Mouse (Mus musculus) monocyte, adult 2 months (primary cell): ENCODE measurements around the gene Git2.

Source experiments
- DNase-seq, 2 experiments: peaks; one replicate each; pipeline ENCODE4 v3.0.0; 2022; ENCODE audit warnings: low spot score in 2 of 2, low read depth in 1 of 2

Git2 gene

GRCm38 (mm10) chr5:114764812-114765735 lies 10.2 kb downstream of the Git2 start:
- no peak for DNase-seq

GRCm38 (mm10) chr5:114761980-114762379 lies 13.3 kb downstream of the Git2 start:
- no peak for DNase-seq

GRCm38 (mm10) chr5:114759536-114760090 lies 15.7 kb downstream of the Git2 start:
- DNase-seq, result no peak

- DNase-seq, result no peak
Measured at GRCm38 (mm10) chr5:114753384-114753783, 21.9 kb downstream of the Git2 start.

GRCm38 (mm10) chr5:114752397-114752796 lies 22.9 kb downstream of the Git2 start:
- no peak for DNase-seq

DNA sequence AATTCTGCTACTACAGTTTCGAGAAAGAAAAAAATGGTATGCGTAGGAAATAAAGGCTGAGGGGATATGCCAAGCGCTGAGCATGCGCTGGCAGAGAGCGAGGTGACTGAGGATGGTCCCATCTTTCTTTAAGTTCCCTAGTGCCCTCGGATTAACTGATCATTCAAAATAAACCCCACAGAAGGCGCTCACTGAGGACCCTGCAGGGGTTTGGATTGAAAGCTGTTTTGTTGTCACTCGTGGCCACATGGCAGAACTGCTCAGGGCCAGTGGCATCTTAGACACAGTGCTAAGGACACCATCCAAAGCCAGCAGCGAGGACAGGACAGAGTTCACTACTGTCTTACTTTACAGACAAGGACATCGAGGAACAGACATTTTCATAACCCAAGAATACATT lies 25.0 kb downstream of the Git2 start:
- no peak for DNase-seq

- no peak for DNase-seq
Measured at GRCm38 (mm10) chr5:114747521-114747920, 27.8 kb downstream of the Git2 start.

- no peak for DNase-seq
Measured at GRCm38 (mm10) chr5:114746886-114747285, 28.4 kb downstream of the Git2 start.

GRCm38 (mm10) chr5:114745581-114745980 lies 29.7 kb downstream of the Git2 start:
- no peak for DNase-seq

DNA sequence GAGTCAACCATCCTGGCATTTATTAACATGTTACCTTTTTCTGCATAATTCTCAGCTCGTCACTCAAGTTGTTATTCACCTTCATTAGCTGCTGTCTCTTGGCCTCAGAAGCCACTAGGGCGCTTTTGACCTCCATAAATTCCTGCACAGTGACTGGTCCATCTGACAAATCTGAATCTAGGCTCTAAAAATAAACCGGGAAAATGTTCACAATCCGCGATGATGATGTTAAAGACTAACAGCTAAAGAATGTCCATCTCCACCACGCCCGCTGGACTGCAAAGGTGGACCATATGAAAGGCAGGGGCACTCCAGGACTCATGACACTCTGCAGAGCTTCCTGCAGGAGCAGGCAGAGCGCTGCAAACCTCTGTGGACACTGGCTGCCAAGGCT lies 31.6 kb downstream of the Git2 start:
- DNase-seq, result no peak

- no peak for DNase-seq
Measured at GRCm38 (mm10) chr5:114742998-114743696, 32.2 kb downstream of the Git2 start.

- no peak for DNase-seq
Measured at GRCm38 (mm10) chr5:114742572-114742971, 32.7 kb downstream of the Git2 start.

DNA sequence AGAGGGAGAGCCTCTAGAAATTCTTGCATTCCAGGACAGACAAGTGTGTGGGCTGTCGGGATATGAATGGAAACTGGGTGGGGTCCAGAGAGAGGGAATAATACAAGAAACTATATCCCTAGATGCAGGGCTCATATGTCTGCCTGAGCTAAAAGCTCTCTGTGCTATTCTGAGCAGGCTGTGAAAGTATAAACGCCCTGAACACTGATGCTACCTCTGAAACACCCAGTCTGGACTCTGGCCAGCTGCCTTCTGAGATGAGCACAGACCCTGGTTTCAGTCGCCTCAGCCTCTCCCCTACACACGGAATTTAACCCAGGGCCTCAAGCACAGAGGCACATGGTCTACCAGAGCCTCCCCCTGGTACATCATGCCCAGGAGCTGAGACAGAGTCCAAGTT lies 34.7 kb downstream of the Git2 start:
- DNase-seq, result no peak

GRCm38 (mm10) chr5:114738707-114739241 lies 36.5 kb downstream of the Git2 start:
- DNase-seq, result no peak

DNA sequence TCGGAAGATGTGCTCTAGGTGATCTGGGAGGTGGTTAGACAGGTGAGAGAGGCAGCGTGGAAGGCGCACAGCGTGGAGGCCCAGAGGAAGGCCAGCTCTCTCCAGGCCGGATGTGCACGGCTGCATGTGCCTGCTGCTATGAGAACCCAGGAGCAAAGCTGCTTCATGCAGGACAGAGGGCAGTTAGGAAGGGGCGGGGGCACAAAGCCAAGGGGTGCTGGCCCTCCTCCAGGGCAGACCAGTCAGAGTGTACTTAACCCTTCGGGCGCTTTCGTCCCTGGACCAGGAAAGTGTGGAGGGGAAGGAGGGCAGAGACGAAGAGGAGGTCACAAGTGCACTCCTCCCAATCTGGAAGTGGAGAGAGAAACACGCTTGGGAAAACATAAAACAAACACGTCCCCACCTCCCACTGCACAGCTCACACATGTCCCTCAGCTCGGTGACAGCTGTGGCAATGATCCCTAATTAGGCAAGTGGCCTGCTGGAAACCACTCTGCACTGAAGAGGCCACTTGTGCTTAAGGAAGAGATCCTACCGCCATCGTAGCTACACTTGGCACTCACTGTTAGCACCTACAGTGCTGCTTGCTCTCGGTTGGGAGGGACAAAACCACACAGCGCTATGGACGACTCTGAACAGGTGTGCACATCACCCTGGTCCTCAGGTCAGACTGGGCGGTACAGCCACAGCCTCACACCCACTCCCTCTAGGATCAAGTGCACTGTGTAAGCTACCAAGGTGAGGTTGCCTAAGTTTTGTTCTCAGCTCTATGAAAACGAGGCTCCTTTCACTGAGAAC lies 38.0 kb downstream of the Git2 start:
- DNase-seq, result no peak

GRCm38 (mm10) chr5:114733606-114734005 lies 41.7 kb downstream of the Git2 start:
- no peak for DNase-seq

DNA sequence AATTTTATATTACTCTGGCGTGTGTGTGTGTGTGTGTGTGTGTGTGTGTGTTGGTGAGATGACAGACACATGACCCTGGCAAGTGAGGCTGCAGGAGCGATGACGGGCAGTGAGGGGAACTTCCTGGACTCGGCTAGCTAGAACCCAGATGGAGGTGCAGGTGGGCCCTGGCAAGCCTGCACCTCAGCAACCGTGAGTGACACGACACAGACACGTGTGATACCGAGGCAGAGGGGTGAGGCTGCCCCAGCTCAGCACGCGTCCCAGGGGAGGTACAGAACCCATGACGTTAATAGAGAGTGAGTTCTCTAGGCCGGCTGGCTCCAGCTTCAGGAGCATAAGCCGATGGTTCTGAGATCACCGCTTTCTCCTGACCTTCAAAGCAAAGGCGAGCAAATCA lies 43.3 kb downstream of the Git2 start:
- DNase-seq, result no peak

DNA sequence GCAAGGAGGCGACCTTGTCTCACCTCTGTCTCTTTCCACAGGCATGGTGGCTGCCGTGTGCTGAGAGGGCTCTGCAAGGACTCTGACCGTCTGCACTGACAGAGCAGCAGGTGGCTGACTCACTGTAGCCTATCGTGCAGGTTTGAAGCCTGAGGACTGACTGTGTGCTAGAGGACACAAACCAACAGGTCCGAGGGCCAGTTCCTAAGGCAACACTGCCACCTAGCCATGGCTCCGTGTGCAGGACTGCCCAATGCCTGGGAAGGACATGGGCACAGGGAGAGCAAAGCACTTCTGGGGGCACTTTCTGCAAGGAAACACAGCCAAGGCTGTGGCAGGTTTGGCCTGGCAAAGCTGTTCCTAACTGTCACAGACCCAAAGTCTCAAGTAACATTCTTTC lies 43.8 kb downstream of the Git2 start:
- DNase-seq, result no peak

DNA sequence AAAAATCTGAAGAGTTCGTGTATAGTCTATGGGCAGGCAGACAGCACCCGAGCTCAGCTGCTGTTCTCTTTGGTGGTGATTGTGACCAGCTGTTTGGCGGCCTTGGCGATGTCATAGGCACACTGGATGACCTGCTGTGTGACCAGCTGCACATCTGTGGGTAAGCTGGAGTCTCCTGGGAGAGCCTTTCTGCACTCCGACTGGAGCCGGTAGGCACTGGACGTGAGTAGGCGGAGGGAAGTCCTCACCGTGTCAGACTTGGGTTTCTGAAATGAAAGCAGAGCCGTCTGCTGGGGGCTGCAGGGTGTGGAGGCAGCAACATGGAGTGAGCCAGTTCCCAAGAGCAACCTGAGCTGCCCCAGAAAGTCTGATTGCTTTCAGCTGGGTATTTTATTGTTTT lies 45.2 kb downstream of the Git2 start:
- no peak for DNase-seq

- no peak for DNase-seq
Measured at GRCm38 (mm10) chr5:114728160-114728559, 47.2 kb downstream of the Git2 start.

- no peak for DNase-seq
Measured at GRCm38 (mm10) chr5:114722846-114723245, 52.5 kb downstream of the Git2 start.
